Mouse (Mus musculus): ENCODE data around the gene Ccdc28b. TPM values are rescaled to one million over a fixed set of nuclear protein-coding genes. Genes with fewer than 3 reads are reported as not detected.

Gene Ccdc28b
- polyA plus RNA-seq, 1 experiment from 2014 or later = 34.2 TPM

DNA sequence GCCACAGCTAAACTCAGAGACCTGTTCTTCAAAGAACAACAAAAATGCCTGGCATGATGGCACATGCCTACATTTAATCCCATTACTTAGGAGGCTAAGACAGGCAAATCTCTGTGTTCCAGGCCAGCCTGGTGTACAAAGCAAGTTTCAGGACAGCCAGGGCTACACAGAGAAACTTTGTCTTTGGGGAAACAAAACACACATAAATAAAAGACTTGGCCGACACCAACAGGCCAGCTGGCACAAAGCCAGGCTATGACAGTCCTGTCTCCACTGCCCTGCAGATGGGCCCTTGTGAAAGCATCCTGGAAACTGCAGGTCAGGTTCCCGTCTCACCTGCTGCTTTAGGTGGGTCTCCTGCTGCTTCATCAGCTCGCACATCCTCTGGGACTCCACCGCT lies 7.2 kb upstream of the Ccdc28b start:
- Histone ChIP-seq H3K9ac (ENCODE audit: low read length) (no peak overlapping the region), H3K4me2 (replicated peaks; ENCODE audit: low read depth) (no peak overlapping the region), H3K4me3 (ENCODE audit: low read depth, low read length) (no peak overlapping the region), H3K4me1 (replicated peaks; ENCODE audit: control insufficient read depth, insufficient read depth) (no peaks in the 10 kb centered on the region), H3K27me3 (ENCODE audit: control insufficient read depth, insufficient read depth, low read length) (no peaks in the 10 kb centered on the region), H3K36me3 (ENCODE audit: control insufficient read depth, insufficient read depth, low read length) (peaks cover 55% of the 10 kb centered on the region), H3K27ac (replicated peaks) (no peak overlapping the region), H3K9me3 (ENCODE audit: control insufficient read depth, low read length) (no peaks in the 10 kb centered on the region)
- DNase-seq (ENCODE audit: low spot score) (no peak), ATAC-seq (ENCODE audit: low FRiP score, low TSS enrichment) (no peak)
- TF ChIP-seq EP300 (optimal IDR thresholded peaks at IDR 0.05) (no peak), CTCF (IDR thresholded peaks at IDR 0.05; ENCODE audit: low read depth) (no peak)
- WGBS = 70% methylated on average over 4 of the region's 4 CpGs

DNA sequence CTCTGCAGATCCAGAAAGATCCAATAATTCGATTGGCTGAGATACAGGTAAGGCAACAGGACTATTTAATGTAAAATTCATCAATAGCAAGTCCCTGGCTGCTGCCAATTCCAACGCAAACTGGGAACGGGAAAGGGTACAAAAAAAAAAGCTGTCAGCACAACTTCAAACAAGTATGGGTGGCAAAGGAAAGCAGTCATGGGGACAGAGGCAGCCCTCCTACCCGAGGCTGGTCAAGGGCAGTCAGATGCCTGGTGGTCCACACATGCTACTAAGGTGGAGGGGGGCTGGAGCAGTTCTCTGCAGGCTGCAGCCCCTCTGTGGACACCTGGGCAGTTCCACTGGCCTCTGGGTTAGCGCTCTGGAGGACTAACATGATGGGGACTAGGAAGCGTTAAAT lies 2.3 kb upstream of the Ccdc28b start:
- WGBS = 74% methylated on average over 6 of the region's 6 CpGs
- Histone ChIP-seq H3K4me2 (replicated peaks; ENCODE audit: low read depth) (no peak overlapping the region), H3K4me3 (ENCODE audit: low read depth, low read length) (no peak overlapping the region), H3K36me3 (ENCODE audit: control insufficient read depth, insufficient read depth, low read length) (peaks cover 31% of the 10 kb centered on the region), H3K4me1 (replicated peaks; ENCODE audit: control insufficient read depth, insufficient read depth) (peaks cover 7% of the 10 kb centered on the region; the same call in 1 of the 2 replicates), H3K27me3 (ENCODE audit: control insufficient read depth, insufficient read depth, low read length) (no peaks in the 10 kb centered on the region), H3K27ac (replicated peaks) (no peak overlapping the region), H3K9me3 (ENCODE audit: control insufficient read depth, low read length) (no peaks in the 10 kb centered on the region), H3K9ac (ENCODE audit: low read length) (no peak overlapping the region)
- ATAC-seq (ENCODE audit: low FRiP score, low TSS enrichment) = no peak
- TF ChIP-seq EP300 (optimal IDR thresholded peaks at IDR 0.05) = no peak
- no peak for TF ChIP-seq CTCF (IDR thresholded peaks at IDR 0.05; ENCODE audit: low read depth)
- no peak for DNase-seq (ENCODE audit: low spot score)

DNA sequence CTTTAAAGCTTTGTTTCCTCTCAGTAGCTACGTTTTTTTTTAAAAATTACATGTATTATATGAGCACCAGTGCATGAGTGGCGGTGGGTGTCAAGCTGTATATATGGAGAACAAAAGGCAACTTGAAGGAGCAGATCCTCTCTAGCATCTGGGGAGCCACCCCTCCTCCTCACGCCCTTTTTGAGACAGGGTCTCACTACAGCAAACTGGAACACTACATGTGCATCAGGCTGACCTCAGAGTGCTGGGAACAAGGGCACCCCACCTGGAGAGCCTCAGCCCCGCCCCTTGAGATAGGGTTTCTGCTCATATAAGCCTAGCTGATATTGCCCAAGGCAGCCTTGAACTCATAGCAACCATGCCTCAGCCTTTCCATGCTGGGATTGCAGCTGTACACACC lies 1.7 kb upstream of the Ccdc28b start:
- H3K4me1 ChIP-seq (replicated peaks; ENCODE audit: control insufficient read depth, insufficient read depth) = peaks cover 7% of the 10 kb centered on the region; the same call in 1 of the 2 replicates
- peaks cover 26% of the 10 kb centered on the region for H3K36me3 ChIP-seq (ENCODE audit: control insufficient read depth, insufficient read depth, low read length)
- DNase-seq (ENCODE audit: low spot score) (no peak), ATAC-seq (ENCODE audit: low FRiP score, low TSS enrichment) (no peak)
- H3K4me2 ChIP-seq (replicated peaks; ENCODE audit: low read depth) = peak overlapping the region; percentile 81; the same call in 1 of the 2 replicates
- peak overlapping the region; percentile 2; the same call in 1 of the 2 replicates for H3K9ac ChIP-seq (ENCODE audit: low read length)
- 38% methylated on average over 4 of the region's 4 CpGs for WGBS
- TF ChIP-seq CTCF (IDR thresholded peaks at IDR 0.05; ENCODE audit: low read depth) = no peak
- no peak for TF ChIP-seq EP300 (optimal IDR thresholded peaks at IDR 0.05)
- peak overlapping the region; percentile 92 for H3K27ac ChIP-seq (replicated peaks)
- H3K4me3 ChIP-seq (ENCODE audit: low read depth, low read length) = no peak overlapping the region
- no peaks in the 10 kb centered on the region for H3K27me3 ChIP-seq (ENCODE audit: control insufficient read depth, insufficient read depth, low read length)
- H3K9me3 ChIP-seq (ENCODE audit: control insufficient read depth, low read length) = no peaks in the 10 kb centered on the region

DNA sequence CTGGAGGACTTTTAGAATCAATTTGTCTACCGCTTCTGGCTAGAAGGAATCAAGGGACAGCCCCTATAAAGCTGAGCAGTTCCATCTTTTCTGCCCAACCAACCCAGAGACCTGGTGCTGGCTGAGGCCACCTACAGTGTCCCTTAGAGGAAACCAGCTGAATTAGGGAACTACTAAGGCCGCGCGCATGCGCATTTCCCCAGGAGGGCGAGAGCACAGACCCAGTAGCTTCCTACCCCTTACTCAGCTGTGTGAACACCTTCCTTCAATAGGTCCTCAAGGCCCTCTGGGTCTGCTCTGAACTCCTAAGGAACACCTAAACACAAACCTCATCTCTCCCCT lies 1.3 kb upstream of the Ccdc28b start:
- no peaks in the 10 kb centered on the region for H3K9me3 ChIP-seq (ENCODE audit: control insufficient read depth, low read length)
- peak overlapping the region; percentile 2 for H3K9ac ChIP-seq (ENCODE audit: low read length)
- H3K36me3 ChIP-seq (ENCODE audit: control insufficient read depth, insufficient read depth, low read length) = peaks cover 23% of the 10 kb centered on the region
- WGBS = 6% methylated on average over 6 of the region's 6 CpGs
- DNase-seq (ENCODE audit: low spot score) (no peak), ATAC-seq (ENCODE audit: low FRiP score, low TSS enrichment) (peak; percentile 4; the same call in 1 of the 2 replicates)
- peak overlapping the region; percentile 81 for H3K4me2 ChIP-seq (replicated peaks; ENCODE audit: low read depth)
- TF ChIP-seq EP300 (optimal IDR thresholded peaks at IDR 0.05) = no peak
- no peak for TF ChIP-seq CTCF (IDR thresholded peaks at IDR 0.05; ENCODE audit: low read depth)
- H3K27me3 ChIP-seq (ENCODE audit: control insufficient read depth, insufficient read depth, low read length) = no peaks in the 10 kb centered on the region
- H3K4me1 ChIP-seq (replicated peaks; ENCODE audit: control insufficient read depth, insufficient read depth) = peaks cover 7% of the 10 kb centered on the region; the same call in 1 of the 2 replicates
- peak overlapping the region; percentile 92 for H3K27ac ChIP-seq (replicated peaks)
- peak overlapping the region; percentile 62 for H3K4me3 ChIP-seq (ENCODE audit: low read depth, low read length)

DNA sequence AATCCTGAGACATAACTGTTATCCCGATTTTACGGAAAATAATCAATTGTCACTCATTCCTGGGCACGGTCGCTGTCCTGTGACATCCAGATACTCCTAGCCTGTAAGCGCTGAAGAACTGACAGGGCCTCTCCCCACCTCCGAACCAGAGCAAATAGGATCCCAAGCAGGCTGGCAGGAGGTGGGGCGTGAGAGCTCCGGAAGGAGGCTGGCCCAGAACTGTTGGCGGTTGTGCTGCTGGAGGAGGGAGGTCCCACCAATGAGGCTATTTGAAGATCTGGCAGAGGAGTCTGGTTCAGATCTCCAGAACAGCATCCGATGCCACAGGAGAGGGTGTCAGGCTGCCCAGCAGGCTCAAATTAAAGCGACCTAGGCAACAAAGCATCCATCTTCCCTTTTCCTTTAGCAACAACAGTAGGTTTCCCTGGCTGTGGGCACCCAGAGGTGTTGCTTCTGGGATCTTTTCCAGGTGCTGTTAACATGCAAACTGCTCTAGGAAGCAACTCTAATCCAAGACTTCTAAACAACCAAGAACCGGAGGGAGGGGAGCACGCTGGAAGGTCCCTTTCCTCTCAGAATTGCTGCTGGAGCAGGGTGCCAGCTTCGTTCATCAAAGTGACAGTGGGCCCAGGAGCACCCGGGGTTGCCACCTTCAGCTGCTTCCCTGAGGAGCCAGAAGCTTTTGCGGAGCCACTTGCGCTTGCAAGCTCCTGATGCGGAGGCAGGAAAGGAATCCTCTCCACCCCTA lies 708 bp upstream of the Ccdc28b start:
- no peaks in the 10 kb centered on the region for H3K9me3 ChIP-seq (ENCODE audit: control insufficient read depth, low read length)
- H3K4me2 ChIP-seq (replicated peaks; ENCODE audit: low read depth) = peak overlapping the region; percentile 81
- H3K27me3 ChIP-seq (ENCODE audit: control insufficient read depth, insufficient read depth, low read length) = no peaks in the 10 kb centered on the region
- ATAC-seq (ENCODE audit: low FRiP score, low TSS enrichment) = peak; percentile 85
- H3K27ac ChIP-seq (replicated peaks) = peak overlapping the region; percentile 92
- DNase-seq (ENCODE audit: low spot score) = peak; percentile 87
- peaks cover 22% of the 10 kb centered on the region for H3K36me3 ChIP-seq (ENCODE audit: control insufficient read depth, insufficient read depth, low read length)
- peaks cover 7% of the 10 kb centered on the region; the same call in 1 of the 2 replicates for H3K4me1 ChIP-seq (replicated peaks; ENCODE audit: control insufficient read depth, insufficient read depth)
- WGBS = under 1% methylated on average over 18 of the region's 18 CpGs
- H3K9ac ChIP-seq (ENCODE audit: low read length) = peak overlapping the region; percentile 66
- H3K4me3 ChIP-seq (ENCODE audit: low read depth, low read length) = peak overlapping the region; percentile 62
- TF ChIP-seq CTCF (IDR thresholded peaks at IDR 0.05; ENCODE audit: low read depth) (no peak), EP300 (optimal IDR thresholded peaks at IDR 0.05) (no peak)

All from stomach, postnatal 0 days (tissue).